Mouse (Mus musculus) lung, postnatal 10 days (tissue): ENCODE results near the gene Gucd1.

ENCODE experiments used
- DNase-seq: peaks from one replicate; pipeline ENCODE4 v3.0.0; 2021

Gene Gucd1

DNA sequence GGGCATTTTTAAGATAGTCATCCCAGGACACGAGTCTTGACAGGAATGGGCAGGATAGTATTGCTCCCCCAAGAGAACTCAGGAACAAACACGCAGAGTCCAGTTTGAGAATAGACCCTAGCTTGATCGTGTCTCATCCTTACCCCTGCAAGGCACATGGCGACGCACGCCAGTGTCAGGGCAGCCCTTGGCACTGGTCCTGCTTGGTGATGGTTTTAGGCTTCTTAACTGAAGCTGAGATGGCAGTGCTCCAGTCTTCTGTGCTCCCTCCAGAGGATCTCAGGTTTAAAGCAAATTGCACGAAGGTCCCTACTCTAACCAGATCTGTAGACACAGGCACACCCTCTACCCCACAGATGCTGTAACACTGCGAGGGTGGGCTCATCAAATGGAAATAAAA is 202.0 kb downstream of the Gucd1 start:
- peak; percentile 42 for DNase-seq

DNA sequence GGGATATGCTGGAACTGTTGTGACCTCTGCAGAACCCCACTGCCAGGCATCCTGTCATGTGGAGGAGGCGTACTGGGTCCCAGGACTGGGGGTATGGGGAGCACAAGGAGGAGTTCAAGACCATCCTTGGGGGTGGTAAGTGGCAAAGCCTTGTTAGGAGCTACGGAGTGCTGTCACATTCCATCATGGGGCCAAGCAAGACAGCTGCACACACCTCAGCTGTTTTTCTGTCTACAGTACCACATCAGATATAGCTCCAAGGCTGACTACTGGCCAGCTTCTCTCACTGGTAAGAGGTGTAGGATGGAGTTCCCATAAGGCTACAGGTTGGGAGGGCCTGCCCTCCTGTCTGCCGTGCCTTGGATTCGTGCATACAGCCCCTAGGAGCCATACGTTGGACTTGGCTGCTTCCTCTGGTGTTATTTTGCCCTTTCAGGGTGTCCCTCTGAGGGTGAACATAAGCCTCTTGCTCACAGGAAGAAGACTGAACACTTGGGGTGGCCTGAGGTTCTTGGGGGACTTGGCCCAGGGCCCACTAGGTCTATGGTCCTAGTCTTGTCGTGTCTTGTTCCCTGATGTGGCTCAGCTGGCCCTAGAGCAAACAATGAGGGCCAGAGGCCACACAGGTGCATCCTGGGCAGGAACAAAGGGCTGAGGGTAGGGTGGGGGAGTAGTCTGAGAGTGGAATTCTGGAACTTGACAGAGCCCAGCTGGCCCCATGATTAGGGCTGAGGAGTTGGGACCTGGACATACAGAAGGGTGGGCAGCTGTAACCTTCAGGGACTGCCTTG is 203.4 kb downstream of the Gucd1 start:
- DNase-seq = peak; percentile 32

DNA sequence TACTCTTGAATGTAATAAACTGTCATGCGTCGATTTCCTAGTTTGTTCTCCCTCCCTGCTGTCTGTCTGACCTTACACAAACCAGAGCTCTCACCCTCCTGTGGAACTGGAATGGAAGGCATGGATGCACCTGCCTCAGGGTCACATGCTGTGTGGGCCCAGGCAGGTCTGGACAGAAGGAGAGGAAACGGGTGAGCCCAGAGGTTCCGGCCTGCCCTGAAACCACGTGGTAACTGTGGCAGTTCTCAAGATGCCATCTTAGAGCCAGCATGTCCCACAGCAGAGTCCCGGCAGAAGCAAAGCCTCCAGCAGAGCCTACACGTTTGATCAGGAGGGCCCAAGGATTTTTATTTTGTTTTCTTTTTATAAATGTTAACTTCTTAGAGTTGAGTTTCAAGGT is 205.4 kb downstream of the Gucd1 start:
- DNase-seq = no peak

DNA sequence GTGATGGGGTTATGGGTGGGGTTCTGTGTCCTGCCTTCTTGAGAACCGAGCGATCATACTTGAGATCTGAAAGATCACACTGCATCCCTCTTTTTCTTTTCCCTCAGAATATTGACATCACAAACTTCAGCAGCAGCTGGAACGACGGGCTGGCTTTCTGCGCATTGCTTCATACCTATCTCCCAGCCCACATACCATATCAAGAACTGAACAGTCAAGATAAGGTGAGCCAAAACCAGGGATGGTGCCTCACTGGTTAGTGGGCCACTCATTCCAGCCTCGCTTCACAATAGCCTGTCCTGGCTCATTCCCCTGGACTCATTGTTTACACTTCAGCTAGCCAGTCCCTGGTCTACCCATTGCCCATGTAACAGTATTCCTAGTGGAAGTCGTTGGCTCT is 210.6 kb downstream of the Gucd1 start:
- DNase-seq = no peak

DNA sequence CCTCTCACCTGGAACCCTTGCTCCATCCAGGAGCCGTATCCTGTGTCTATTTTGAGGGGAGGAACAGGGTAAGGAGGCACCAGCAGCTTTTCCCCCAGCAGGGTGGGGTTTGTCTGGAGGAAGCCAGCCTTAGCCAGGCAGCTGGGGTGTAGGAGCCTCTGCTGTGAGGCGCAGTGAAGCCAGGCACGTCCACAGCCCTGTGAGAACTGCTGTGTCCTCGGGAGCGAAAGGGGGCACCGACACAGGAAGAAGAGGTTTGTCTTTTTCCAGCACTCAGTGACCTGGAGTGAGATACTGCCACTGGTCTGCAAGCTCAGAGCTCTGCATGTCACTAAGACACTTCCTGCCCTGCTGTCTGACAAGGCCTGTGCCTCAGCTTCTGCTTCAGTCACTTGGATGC is 213.4 kb downstream of the Gucd1 start:
- DNase-seq = no peak

DNA sequence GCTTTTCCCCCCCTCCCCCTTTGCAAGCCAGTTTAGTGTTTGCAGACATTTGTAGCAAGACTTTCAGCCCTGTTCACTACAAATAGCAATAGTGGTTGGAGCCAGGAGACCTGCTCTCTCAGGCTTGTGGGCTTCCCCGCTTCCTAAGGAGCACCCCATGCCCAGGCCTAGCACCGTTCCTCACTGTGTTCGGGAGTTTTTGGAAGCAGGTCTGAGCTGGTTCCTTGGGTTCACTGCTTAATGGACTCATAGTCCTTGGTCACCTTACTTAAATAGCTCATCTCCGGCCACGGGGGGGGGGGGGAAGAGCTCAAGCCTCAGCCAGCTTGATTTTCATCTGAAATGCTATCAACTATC is 213.7 kb downstream of the Gucd1 start:
- DNase-seq = no peak

DNA sequence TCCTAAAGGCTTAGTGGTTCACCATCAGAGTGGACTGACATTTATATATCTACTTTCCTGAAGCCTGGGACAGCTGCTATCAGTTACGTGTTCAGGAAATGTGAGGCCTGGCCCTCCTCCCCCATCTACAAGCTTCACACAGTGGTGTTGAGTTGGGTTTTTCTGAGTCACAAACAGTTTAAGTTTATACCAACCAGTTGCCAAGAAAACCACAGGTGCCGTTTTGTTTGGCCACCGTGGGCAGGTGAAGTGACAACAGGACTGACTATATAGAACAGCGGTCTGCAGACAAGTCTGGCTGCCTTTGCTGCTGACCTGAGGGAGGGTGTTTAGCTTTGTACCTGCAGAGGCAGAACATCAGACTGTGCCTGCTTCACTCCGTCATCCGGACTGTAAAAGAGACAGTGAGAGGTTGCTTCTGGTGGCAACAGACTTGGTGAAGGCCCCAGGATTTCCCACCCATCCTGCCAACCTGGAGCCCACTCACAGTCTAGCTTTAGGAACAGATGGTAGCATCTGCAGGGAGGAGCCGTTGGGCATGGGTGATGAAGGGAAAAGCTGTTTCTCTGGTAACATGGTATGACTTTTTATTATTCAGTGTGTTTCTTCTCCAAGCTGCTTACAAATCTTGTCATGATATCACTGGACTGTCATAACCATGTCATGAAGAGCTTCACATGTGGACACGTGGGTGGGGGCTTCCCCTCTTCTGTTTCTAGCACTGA is 214.3 kb downstream of the Gucd1 start:
- DNase-seq = no peak

DNA sequence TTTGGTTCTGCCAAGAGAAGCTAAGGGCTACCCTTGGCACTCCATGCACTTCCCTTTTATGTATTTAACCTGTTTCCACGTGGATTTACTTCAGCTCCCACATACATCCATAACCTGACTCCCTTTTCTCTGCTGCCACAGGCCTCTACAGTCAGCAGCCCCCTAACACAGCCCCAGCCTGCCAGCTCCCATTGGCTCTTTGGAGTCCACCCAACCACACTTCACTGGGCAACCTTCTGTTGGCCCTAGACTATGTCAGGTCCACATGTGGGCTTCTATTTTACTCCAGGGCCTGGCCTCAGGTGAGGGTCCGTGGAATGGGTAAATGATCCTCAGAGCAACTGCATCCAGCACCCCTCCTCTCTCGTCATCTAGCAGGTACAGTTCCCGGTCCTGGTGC is 215.2 kb downstream of the Gucd1 start:
- no peak for DNase-seq

DNA sequence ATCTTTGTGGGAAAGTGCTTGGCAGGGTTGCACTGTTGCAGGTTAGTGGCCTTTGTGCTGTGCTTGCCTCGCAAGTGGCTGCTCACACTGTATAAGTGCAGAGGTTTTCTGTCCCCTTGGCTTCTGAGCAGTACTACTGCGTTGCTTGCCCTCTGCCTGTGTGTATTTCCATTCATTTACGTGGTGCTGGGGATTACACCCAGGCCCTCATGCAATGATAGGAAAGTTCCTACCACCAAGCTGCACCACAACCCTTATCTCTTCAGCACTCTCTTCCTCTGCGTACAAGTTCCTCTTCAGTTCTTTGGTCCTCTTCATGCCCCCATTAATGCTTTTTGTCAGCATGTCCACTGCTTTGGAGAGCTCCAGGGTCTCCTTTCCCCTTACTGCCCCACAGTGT is 215.8 kb downstream of the Gucd1 start:
- no peak for DNase-seq

DNA sequence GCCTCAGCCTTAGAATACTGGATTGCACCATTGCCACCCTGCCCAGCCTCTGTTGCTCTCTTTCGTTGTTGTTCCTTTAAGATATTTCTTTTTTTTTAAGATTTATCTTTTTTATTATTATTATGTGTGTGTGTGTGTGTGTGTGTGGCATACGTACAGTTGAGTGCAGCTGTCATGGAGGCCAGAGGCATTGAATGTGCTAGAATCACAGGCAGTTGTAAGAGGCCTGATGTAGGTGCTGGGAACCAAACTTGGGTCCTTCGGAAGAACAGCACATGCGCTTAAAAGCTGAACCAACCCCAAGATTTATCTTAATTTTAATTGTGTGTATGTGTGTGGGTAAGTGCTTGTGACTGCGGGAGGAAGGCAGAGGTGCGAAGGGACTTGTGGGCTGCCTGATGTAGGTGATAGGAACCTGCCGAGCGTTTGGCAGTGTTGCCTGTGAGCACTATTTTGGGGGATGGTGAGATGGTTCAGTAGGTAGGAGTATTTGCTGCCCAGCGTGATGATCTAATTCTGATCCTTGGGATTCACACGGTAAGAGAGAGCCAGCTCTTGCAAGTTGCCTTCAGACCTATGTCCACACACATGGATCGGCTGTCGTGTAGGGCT is 216.5 kb downstream of the Gucd1 start:
- no peak for DNase-seq
